Mouse (Mus musculus) megakaryocyte, embryonic 14.5 days (primary cell): ENCODE data around the gene Prex1.

Experiments
- FLI1 ChIP-seq: IDR thresholded peaks from 2 replicates; pipeline ENCODE4 v1.6.1; 2012; ENCODE audit warnings: low read length, inconsistent platforms, mixed read lengths
- GATA1 ChIP-seq: IDR thresholded peaks from 3 replicates; pipeline ENCODE4 v1.6.1; 2012; ENCODE audit warnings: mixed read lengths, low read length, inconsistent platforms, borderline replicate concordance

DNA sequence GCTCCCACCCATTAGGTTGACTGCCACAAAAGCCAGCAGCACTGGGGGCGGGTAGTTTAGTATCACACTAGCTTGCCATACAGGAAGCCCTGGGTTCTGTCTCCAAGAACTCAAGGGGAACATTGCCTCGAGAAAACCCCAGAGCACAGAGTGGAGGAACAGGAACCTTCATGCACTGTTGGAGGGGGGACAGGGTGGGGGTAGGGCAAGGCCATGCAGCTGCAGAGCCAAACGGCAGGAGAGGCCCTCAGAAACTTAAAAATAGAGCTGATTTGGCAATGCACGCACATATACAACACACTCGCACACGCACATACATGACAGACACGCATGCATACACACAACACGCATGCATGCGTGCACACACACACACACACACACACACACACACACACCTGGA is 32.2 kb upstream of the Prex1 start:
- TF ChIP-seq GATA1 (no peak), FLI1 (no peak)
